Mouse (Mus musculus): ENCODE data around the gene Parp1. TPM values are rescaled to one million over a fixed set of nuclear protein-coding genes. Genes with fewer than 3 reads are reported as not detected.
A peak's percentile ranks its signal among the peaks of the same experiment; 100 is the strongest.

Gene Parp1
- polyA plus RNA-seq, 1 experiment: 29.2 TPM

- Histone ChIP-seq H3K27me3 (ENCODE audit: control insufficient read depth, insufficient read depth, insufficient read length) (peaks cover 15% of the 10 kb centered on the region), H3K79me2 (ENCODE audit: control insufficient read depth, insufficient read depth) (no peaks in the 10 kb centered on the region), H3K36me3 (ENCODE audit: control insufficient read depth, insufficient read depth) (no peaks in the 10 kb centered on the region), H3K4me3 (no peak overlapping the region), H3K4me2 (ENCODE audit: low read depth) (no peak overlapping the region), H3ac (ENCODE audit: control insufficient read depth, insufficient read length) (no peak overlapping the region)
- TF ChIP-seq REST (IDR thresholded peaks at IDR 0.05; ENCODE audit: insufficient read depth, insufficient read length) (no peak), TCF12 (IDR thresholded peaks at IDR 0.05; ENCODE audit: insufficient read depth, poor library complexity, severe bottlenecking) (no peak), MYOD1 (IDR thresholded peaks at IDR 0.05; ENCODE audit: control insufficient read depth in 1 of 3, insufficient read length in 2 of 3, low read depth in 2 of 3) (no peak), CEBPB (IDR thresholded peaks at IDR 0.05; ENCODE audit: insufficient read depth, poor library complexity, severe bottlenecking) (peak; percentile 68; the same call in 1 of the 2 replicates), TCF3 (IDR thresholded peaks at IDR 0.05; ENCODE audit: insufficient read length, low read depth) (no peak)
Measured at GRCm38 (mm10) chr1:180556899-180557298, 11.8 kb upstream of the Parp1 start.

GRCm38 (mm10) chr1:180559454-180559853 is 9.3 kb upstream of the Parp1 start:
- H3K4me3 ChIP-seq: no peak overlapping the region
- TF ChIP-seq USF1 (IDR thresholded peaks at IDR 0.05; ENCODE audit: low read depth): no peak
- TF ChIP-seq MYOG (IDR thresholded peaks at IDR 0.05; ENCODE audit: control insufficient read depth in 1 of 3, insufficient read depth in 1 of 3, insufficient read length in 2 of 3, low read depth in 2 of 3): no peak
- TF ChIP-seq REST (IDR thresholded peaks at IDR 0.05; ENCODE audit: insufficient read depth, insufficient read length): no peak
- no peak for TF ChIP-seq E2F4 (IDR thresholded peaks at IDR 0.05; ENCODE audit: insufficient read depth)
- no peak for TF ChIP-seq TCF3 (IDR thresholded peaks at IDR 0.05; ENCODE audit: insufficient read length, low read depth)
- TF ChIP-seq POLR2A (IDR thresholded peaks at IDR 0.05; ENCODE audit: insufficient read length, low read depth): no peak
- no peaks in the 10 kb centered on the region for H3K79me2 ChIP-seq (ENCODE audit: control insufficient read depth, insufficient read depth)
- H3ac ChIP-seq (ENCODE audit: control insufficient read depth, insufficient read length): no peak overlapping the region
- H3K4me2 ChIP-seq (ENCODE audit: low read depth): no peak overlapping the region
- peaks cover 19% of the 10 kb centered on the region for H3K27me3 ChIP-seq (ENCODE audit: control insufficient read depth, insufficient read depth, insufficient read length)
- no peaks in the 10 kb centered on the region for H3K36me3 ChIP-seq (ENCODE audit: control insufficient read depth, insufficient read depth)

- no peaks in the 10 kb centered on the region for H3K79me2 ChIP-seq (ENCODE audit: control insufficient read depth, insufficient read depth)
- peaks cover 19% of the 10 kb centered on the region for H3K27me3 ChIP-seq (ENCODE audit: control insufficient read depth, insufficient read depth, insufficient read length)
- no peak overlapping the region for H3ac ChIP-seq (ENCODE audit: control insufficient read depth, insufficient read length)
- no peak overlapping the region for H3K4me3 ChIP-seq
- no peak overlapping the region for H3K4me2 ChIP-seq (ENCODE audit: low read depth)
- TF ChIP-seq CEBPB (IDR thresholded peaks at IDR 0.05; ENCODE audit: insufficient read depth, poor library complexity, severe bottlenecking): no peak
- TF ChIP-seq MYOD1 (IDR thresholded peaks at IDR 0.05; ENCODE audit: control insufficient read depth in 1 of 3, insufficient read length in 2 of 3, low read depth in 2 of 3): no peak
- H3K36me3 ChIP-seq (ENCODE audit: control insufficient read depth, insufficient read depth): no peaks in the 10 kb centered on the region
Measured at GRCm38 (mm10) chr1:180561187-180561586, 7.5 kb upstream of the Parp1 start.

GRCm38 (mm10) chr1:180564885-180565284 is 3.8 kb upstream of the Parp1 start:
- Histone ChIP-seq H3K4me2 (ENCODE audit: low read depth) (no peak overlapping the region), H3K79me2 (ENCODE audit: control insufficient read depth, insufficient read depth) (peaks cover 8% of the 10 kb centered on the region), H3ac (ENCODE audit: control insufficient read depth, insufficient read length) (no peak overlapping the region), H3K27me3 (ENCODE audit: control insufficient read depth, insufficient read depth, insufficient read length) (peaks cover 12% of the 10 kb centered on the region), H3K4me3 (no peak overlapping the region), H3K36me3 (ENCODE audit: control insufficient read depth, insufficient read depth) (no peaks in the 10 kb centered on the region)
- no peak for TF ChIP-seq MYOD1 (IDR thresholded peaks at IDR 0.05; ENCODE audit: control insufficient read depth in 1 of 3, insufficient read length in 2 of 3, low read depth in 2 of 3)
- no peak for TF ChIP-seq MYOG (IDR thresholded peaks at IDR 0.05; ENCODE audit: control insufficient read depth in 1 of 3, insufficient read depth in 1 of 3, insufficient read length in 2 of 3, low read depth in 2 of 3)
- TF ChIP-seq USF1 (IDR thresholded peaks at IDR 0.05; ENCODE audit: low read depth): no peak
- no peak for TF ChIP-seq MAX (IDR thresholded peaks at IDR 0.05; ENCODE audit: low read depth)
- TF ChIP-seq POLR2AphosphoS2 (IDR thresholded peaks at IDR 0.05; ENCODE audit: insufficient read length, low read depth): no peak
- no peak for TF ChIP-seq SRF (IDR thresholded peaks at IDR 0.05; ENCODE audit: control insufficient read depth, insufficient read length, low read depth)
- no peak for TF ChIP-seq CEBPB (IDR thresholded peaks at IDR 0.05; ENCODE audit: insufficient read depth, poor library complexity, severe bottlenecking)
- no peak for TF ChIP-seq E2F4 (IDR thresholded peaks at IDR 0.05; ENCODE audit: insufficient read depth)
- no peak for TF ChIP-seq REST (IDR thresholded peaks at IDR 0.05; ENCODE audit: insufficient read depth, insufficient read length)
- no peak for TF ChIP-seq POLR2A (IDR thresholded peaks at IDR 0.05; ENCODE audit: insufficient read length, low read depth)
- no peak for TF ChIP-seq TCF12 (IDR thresholded peaks at IDR 0.05; ENCODE audit: insufficient read depth, poor library complexity, severe bottlenecking)
- no peak for TF ChIP-seq TCF3 (IDR thresholded peaks at IDR 0.05; ENCODE audit: insufficient read length, low read depth)

GRCm38 (mm10) chr1:180567761-180568160 is 963 bp upstream of the Parp1 start:
- H3K4me2 ChIP-seq (ENCODE audit: low read depth): no peak overlapping the region
- TF ChIP-seq POLR2A (IDR thresholded peaks at IDR 0.05; ENCODE audit: insufficient read length, low read depth) (no peak), SRF (IDR thresholded peaks at IDR 0.05; ENCODE audit: control insufficient read depth, insufficient read length, low read depth) (no peak), MAX (IDR thresholded peaks at IDR 0.05; ENCODE audit: low read depth) (no peak), TCF3 (IDR thresholded peaks at IDR 0.05; ENCODE audit: insufficient read length, low read depth) (no peak), POLR2AphosphoS2 (IDR thresholded peaks at IDR 0.05; ENCODE audit: insufficient read length, low read depth) (no peak)

More at GRCm38 (mm10) chr1:180567761-180568160, 963 bp upstream of the Parp1 start:
- H3K27me3 ChIP-seq (ENCODE audit: control insufficient read depth, insufficient read depth, insufficient read length): peaks cover 4% of the 10 kb centered on the region
- no peak overlapping the region for H3ac ChIP-seq (ENCODE audit: control insufficient read depth, insufficient read length)
- peak overlapping the region; percentile 61 for H3K4me3 ChIP-seq
- H3K79me2 ChIP-seq (ENCODE audit: control insufficient read depth, insufficient read depth): peaks cover 36% of the 10 kb centered on the region
- no peaks in the 10 kb centered on the region for H3K36me3 ChIP-seq (ENCODE audit: control insufficient read depth, insufficient read depth)

Data from myocyte (in vitro differentiated cells).